Mouse (Mus musculus) intestine, embryonic 16.5 days (tissue): ENCODE measurements around the gene Adgrg6. TPM values are rescaled to one million over a fixed set of nuclear protein-coding genes. Genes with fewer than 3 reads are reported as not detected.

Source experiments
- ATAC-seq: fragments of 200-750 bp; cut with Nextera tagmentation; 2 replicates; pipeline ENCODE4 v1.8.0; 2017; ENCODE audit warnings: moderate TSS enrichment, moderate library complexity
- H3K27ac ChIP-seq: fragments of 300-500 bp; sonication (generic); 2 replicates; pipeline ENCODE4 v1.5.1; 2014; ENCODE audit warnings: mild to moderate bottlenecking, low read length
- H3K27me3 ChIP-seq: fragments of 300-500 bp; sonication (generic); replicated peaks from 2 replicates; pipeline ENCODE4 v1.6.1; 2014; ENCODE audit warnings: low read length, control low read depth, mixed read lengths; ENCODE audit not compliant: control insufficient read depth, insufficient read depth
- H3K36me3 ChIP-seq: fragments of 300-500 bp; sonication (generic); 2 replicates; pipeline ENCODE4 v1.6.1; 2014; ENCODE audit warnings: low read length, control low read depth; ENCODE audit not compliant: control insufficient read depth, insufficient read depth
- H3K4me1 ChIP-seq: fragments of 300-500 bp; sonication (generic); 2 replicates; pipeline ENCODE4 v1.6.1; 2014; ENCODE audit warnings: low read length, control low read depth, mixed read lengths; ENCODE audit not compliant: control insufficient read depth, insufficient read depth
- H3K4me2 ChIP-seq: fragments of 300-500 bp; sonication (generic); 2 replicates; pipeline ENCODE4 v1.6.1; 2014; ENCODE audit warnings: low read depth, low read length, control low read depth
- H3K4me3 ChIP-seq: fragments of 300-500 bp; sonication (generic); 2 replicates; pipeline ENCODE4 v1.5.1; 2014; ENCODE audit warnings: mild to moderate bottlenecking, low read length
- H3K9ac ChIP-seq: fragments of 300-500 bp; sonication (generic); 2 replicates; pipeline ENCODE4 v1.6.1; 2014; ENCODE audit warnings: low read depth, low read length
- H3K9me3 ChIP-seq: fragments of 300-500 bp; sonication (generic); 2 replicates; pipeline ENCODE4 v1.6.1; 2016; ENCODE audit warnings: low read length, control low read depth; ENCODE audit not compliant: control insufficient read depth
- WGBS: fragments of 180-500 bp; shearing (Covaris S2); extraction: QIAGEN DNeasy Blood & Tissue Kit; methylation state at CpG from one replicate; pipeline ENCODE4 v1.1.7; 2014; 5-methylcytosine and 5-hydroxymethylcytosine counted together
- polyA plus RNA-seq: library from polyadenylated mRNA; unstranded; fragments of >200 nt; fragmentation: Nextera tagmentation; extraction: Ambion mirVana; gene quantifications from 2 replicates; pipeline ENCODE4 v1.2.1, GENCODE M21; 2015

Adgrg6 gene
- polyA plus RNA-seq, 1 experiment from 2014 or later: 1.4 TPM

- Histone ChIP-seq H3K4me2 (no peak overlapping the region), H3K9ac (no peak overlapping the region), H3K27ac (no peak overlapping the region), H3K36me3 (no peaks in the 10 kb centered on the region), H3K27me3 (no peaks in the 10 kb centered on the region), H3K4me1 (no peaks in the 10 kb centered on the region), H3K4me3 (no peak overlapping the region), H3K9me3 (no peaks in the 10 kb centered on the region)
- no peak for ATAC-seq
- 64% methylated on average over 2 of the region's 2 CpGs for WGBS
Measured at GRCm38 (mm10) chr10:14511904-14512663, 33.4 kb downstream of the Adgrg6 start.

- no peak for ATAC-seq
- H3K4me3 ChIP-seq: no peak overlapping the region
- no peaks in the 10 kb centered on the region for H3K4me1 ChIP-seq
- WGBS: 64% methylated on average over 3 of the region's 3 CpGs
- H3K27ac ChIP-seq: no peak overlapping the region
- no peaks in the 10 kb centered on the region for H3K27me3 ChIP-seq
- H3K4me2 ChIP-seq: no peak overlapping the region
- H3K36me3 ChIP-seq: no peaks in the 10 kb centered on the region
- H3K9ac ChIP-seq: no peak overlapping the region
- no peaks in the 10 kb centered on the region for H3K9me3 ChIP-seq
Measured at GRCm38 (mm10) chr10:14511157-14511556, 34.3 kb downstream of the Adgrg6 start.

GRCm38 (mm10) chr10:14495658-14496057 lies 49.8 kb downstream of the Adgrg6 start:
- no peak for ATAC-seq
- Histone ChIP-seq H3K9me3 (no peaks in the 10 kb centered on the region), H3K4me1 (no peaks in the 10 kb centered on the region), H3K4me3 (no peak overlapping the region), H3K27me3 (no peaks in the 10 kb centered on the region), H3K4me2 (no peak overlapping the region), H3K9ac (no peak overlapping the region), H3K36me3 (no peaks in the 10 kb centered on the region), H3K27ac (no peak overlapping the region)

GRCm38 (mm10) chr10:14495204-14495603 lies 50.3 kb downstream of the Adgrg6 start:
- no peaks in the 10 kb centered on the region for H3K36me3 ChIP-seq
- ATAC-seq: no peak
- H3K4me3 ChIP-seq: no peak overlapping the region

GRCm38 (mm10) chr10:14491838-14492237 lies 53.6 kb downstream of the Adgrg6 start:
- H3K4me2 ChIP-seq: no peak overlapping the region
- H3K27ac ChIP-seq: no peak overlapping the region
- no peaks in the 10 kb centered on the region for H3K27me3 ChIP-seq
- no peaks in the 10 kb centered on the region for H3K9me3 ChIP-seq
- ATAC-seq: no peak
- H3K4me1 ChIP-seq: no peaks in the 10 kb centered on the region
- WGBS: 73% methylated on average over 4 of the region's 4 CpGs
- H3K36me3 ChIP-seq: no peaks in the 10 kb centered on the region
- no peak overlapping the region for H3K4me3 ChIP-seq
- H3K9ac ChIP-seq: no peak overlapping the region

More at GRCm38 (mm10) chr10:14495204-14495603, 50.3 kb downstream of the Adgrg6 start:
- H3K4me1 ChIP-seq: no peaks in the 10 kb centered on the region
- no peaks in the 10 kb centered on the region for H3K27me3 ChIP-seq
- H3K9ac ChIP-seq: no peak overlapping the region
- no peak overlapping the region for H3K4me2 ChIP-seq
- H3K9me3 ChIP-seq: no peaks in the 10 kb centered on the region
- no peak overlapping the region for H3K27ac ChIP-seq

GRCm38 (mm10) chr10:14483257-14483656 lies 62.2 kb downstream of the Adgrg6 start:
- no peaks in the 10 kb centered on the region for H3K27me3 ChIP-seq
- no peaks in the 10 kb centered on the region for H3K9me3 ChIP-seq
- no peaks in the 10 kb centered on the region for H3K36me3 ChIP-seq
- no peak overlapping the region for H3K4me2 ChIP-seq
- 65% methylated on average over 5 of the region's 5 CpGs for WGBS
- H3K4me3 ChIP-seq: no peak overlapping the region
- H3K4me1 ChIP-seq: no peaks in the 10 kb centered on the region
- H3K27ac ChIP-seq: no peak overlapping the region
- H3K9ac ChIP-seq: no peak overlapping the region
- no peak for ATAC-seq

GRCm38 (mm10) chr10:14482483-14482882 lies 63.0 kb downstream of the Adgrg6 start:
- Histone ChIP-seq H3K4me3 (no peak overlapping the region), H3K4me1 (no peaks in the 10 kb centered on the region), H3K4me2 (no peak overlapping the region), H3K27ac (no peak overlapping the region), H3K36me3 (no peaks in the 10 kb centered on the region), H3K9ac (no peak overlapping the region), H3K27me3 (no peaks in the 10 kb centered on the region), H3K9me3 (no peaks in the 10 kb centered on the region)
- ATAC-seq: no peak
- WGBS: 56% methylated on average over 5 of the region's 5 CpGs

- WGBS: 60% methylated on average over 5 of the region's 5 CpGs
Measured at GRCm38 (mm10) chr10:14480928-14481327, 64.5 kb downstream of the Adgrg6 start.

GRCm38 (mm10) chr10:14476393-14476792 lies 69.1 kb downstream of the Adgrg6 start:
- H3K4me2 ChIP-seq: no peak overlapping the region
- no peak overlapping the region for H3K27ac ChIP-seq
- WGBS: 72% methylated on average over 1 of the region's 1 CpGs
- no peak overlapping the region for H3K9ac ChIP-seq
- no peaks in the 10 kb centered on the region for H3K36me3 ChIP-seq
- no peak overlapping the region for H3K4me3 ChIP-seq
- no peaks in the 10 kb centered on the region for H3K27me3 ChIP-seq
- no peak for ATAC-seq
- H3K9me3 ChIP-seq: no peaks in the 10 kb centered on the region
- no peaks in the 10 kb centered on the region for H3K4me1 ChIP-seq

More at GRCm38 (mm10) chr10:14480928-14481327, 64.5 kb downstream of the Adgrg6 start:
- Histone ChIP-seq H3K4me2 (no peak overlapping the region), H3K36me3 (no peaks in the 10 kb centered on the region), H3K4me3 (no peak overlapping the region), H3K4me1 (no peaks in the 10 kb centered on the region), H3K27ac (no peak overlapping the region), H3K9ac (no peak overlapping the region), H3K27me3 (no peaks in the 10 kb centered on the region), H3K9me3 (no peaks in the 10 kb centered on the region)
- ATAC-seq: no peak

GRCm38 (mm10) chr10:14475641-14476040 lies 69.8 kb downstream of the Adgrg6 start:
- H3K9ac ChIP-seq: no peak overlapping the region
- H3K27me3 ChIP-seq: no peaks in the 10 kb centered on the region
- no peak overlapping the region for H3K4me3 ChIP-seq
- H3K9me3 ChIP-seq: no peaks in the 10 kb centered on the region
- H3K36me3 ChIP-seq: no peaks in the 10 kb centered on the region
- no peak overlapping the region for H3K27ac ChIP-seq
- no peak for ATAC-seq
- no peaks in the 10 kb centered on the region for H3K4me1 ChIP-seq
- no peak overlapping the region for H3K4me2 ChIP-seq
- WGBS: 87% methylated on average over 2 of the region's 2 CpGs
